Mouse (Mus musculus) thymus, adult 18-20 months (tissue): ENCODE results near the gene Syt1.

ENCODE experiments used
- DNase-seq, 2 experiments: peaks; one replicate each; pipeline ENCODE4 v3.0.0; 2022; ENCODE audit warnings: mixed read lengths in 2 of 2

Syt1 gene

DNA sequence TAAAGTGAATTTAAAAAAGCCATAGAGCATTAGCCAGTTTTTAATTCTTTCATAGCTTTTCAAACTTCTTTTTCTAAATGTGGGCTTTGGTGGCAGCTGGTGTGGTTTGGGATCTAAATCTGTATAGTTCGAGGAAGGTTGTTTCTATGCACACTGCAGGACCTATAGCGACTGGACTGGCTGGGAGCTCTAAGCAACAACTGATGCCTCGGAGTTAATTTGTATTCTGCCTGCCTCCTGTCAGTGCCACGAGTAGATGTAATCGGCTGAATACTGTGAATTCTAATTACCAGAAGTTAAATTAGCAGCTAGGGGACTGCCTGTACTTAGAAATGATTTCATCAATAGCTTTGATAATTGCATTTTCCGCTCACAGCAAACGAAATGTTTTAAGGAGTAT, 374.7 kb downstream of the Syt1 start:
- DNase-seq, result no peak

DNA sequence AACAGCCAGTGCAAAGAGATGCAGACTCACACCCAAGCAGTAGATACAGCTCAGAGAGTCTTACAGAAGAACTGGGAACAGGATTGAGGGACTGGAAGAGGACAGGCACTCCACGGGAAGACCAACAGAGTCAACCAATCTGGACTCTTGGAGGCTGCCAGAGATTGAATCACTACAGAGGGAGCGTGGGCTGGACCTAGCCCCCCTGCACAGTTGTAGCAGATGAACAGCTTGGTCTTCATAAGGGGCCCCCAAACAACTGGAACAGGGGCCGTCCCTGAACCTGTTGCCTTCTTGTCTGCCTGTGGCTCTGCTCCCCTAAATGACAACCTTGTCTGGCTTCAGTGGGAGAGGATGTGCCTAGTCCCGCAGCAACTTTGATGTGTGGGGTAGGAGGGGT, 375.2 kb downstream of the Syt1 start:
- DNase-seq, result no peak

DNA sequence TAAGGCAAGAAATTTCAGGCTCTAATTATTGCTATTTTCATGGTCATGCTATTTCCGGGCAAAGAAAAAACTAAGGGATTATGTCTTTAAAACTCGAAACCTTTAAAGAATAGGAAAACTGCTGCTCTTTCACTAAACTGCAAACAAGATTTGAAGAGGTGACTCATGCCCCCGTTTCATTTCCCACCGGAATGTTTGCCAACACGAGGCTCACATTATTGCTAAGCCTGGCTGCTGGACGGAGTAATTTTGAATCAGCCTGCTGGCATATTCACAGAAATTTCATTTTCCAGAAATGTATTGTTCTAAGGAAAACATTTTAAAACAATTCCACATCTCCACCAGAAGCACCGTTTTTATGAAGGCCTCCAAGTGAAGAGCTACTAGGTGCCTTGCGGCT, 379.9 kb downstream of the Syt1 start:
- no peak for DNase-seq

DNA sequence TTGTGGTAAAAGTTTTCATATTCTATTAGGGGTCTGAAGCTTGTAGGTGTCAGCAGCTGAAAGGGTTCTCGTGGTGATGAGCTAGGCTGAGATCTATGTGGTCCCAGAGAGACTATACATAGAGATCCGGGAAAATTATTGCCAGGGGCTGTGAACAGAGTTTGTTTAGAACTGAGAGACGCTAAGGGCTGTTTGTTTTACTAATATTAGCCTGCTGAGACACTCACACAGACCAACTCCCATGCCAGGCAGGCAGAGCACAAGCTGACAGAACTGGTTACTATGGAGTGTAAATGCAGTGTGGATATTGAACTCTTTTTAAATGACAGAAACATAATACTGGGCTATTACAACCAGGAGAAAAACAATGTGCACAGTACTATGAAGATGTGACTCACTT, 384.4 kb downstream of the Syt1 start:
- no peak for DNase-seq

GRCm38 (mm10) chr10:108623002-108623401, 387.8 kb downstream of the Syt1 start:
- no peak for DNase-seq

DNA sequence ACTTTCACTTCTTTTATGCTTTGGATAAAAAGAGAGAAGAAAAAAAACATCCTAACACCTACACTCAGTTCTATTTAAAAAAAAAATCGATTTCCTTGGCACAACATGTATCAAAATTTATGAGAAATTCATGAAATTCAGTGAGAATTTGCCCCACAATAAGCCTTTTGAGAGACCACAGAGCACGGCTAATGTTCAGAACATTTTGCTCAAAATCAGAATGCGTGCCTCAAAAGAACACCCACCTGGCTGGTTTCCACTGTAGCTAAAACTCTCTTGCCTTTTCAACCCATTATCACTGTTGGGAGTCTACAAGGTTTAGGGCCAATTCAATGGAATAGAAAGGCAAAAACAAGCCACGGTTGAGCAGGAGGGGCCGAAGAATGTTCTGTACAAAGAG, 390.9 kb downstream of the Syt1 start:
- DNase-seq, result no peak

GRCm38 (mm10) chr10:108619217-108619616, 391.6 kb downstream of the Syt1 start:
- no peak for DNase-seq

GRCm38 (mm10) chr10:108610057-108610644, 400.6 kb downstream of the Syt1 start:
- no peak for DNase-seq

DNA sequence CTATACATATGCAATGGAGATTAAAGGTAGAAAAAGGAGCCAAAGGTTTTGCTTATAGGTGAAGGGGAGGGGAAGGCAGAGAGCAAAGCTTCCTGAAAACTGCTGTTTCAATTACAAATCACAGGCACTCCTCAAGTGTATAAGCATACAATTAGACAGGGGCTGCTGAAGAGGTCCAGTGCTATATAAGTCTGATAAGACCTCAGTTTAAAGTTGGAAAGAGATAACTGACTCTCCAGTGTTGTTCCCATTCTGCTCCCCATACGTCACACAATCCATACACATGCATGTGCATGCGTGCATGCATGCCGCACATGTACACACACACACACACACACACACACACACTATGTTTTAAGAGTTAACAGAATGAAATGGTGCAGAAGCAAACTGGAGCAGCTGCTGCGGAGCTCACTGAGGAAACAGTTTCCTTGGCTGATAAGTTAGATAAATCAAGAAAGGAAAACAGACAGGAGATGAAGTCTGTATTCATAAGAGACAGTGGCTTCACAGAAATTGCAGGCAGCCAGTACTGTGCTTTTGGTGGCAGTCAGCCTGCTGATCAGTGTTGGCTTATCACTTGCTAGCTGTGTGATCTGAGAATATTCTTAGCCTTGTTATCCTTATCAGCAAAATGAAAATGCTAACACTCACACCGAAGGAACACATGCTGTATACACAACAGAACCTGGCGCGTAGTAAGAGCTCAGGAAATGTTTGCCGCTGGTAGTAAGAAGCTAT, 408.9 kb downstream of the Syt1 start:
- no peak for DNase-seq

DNA sequence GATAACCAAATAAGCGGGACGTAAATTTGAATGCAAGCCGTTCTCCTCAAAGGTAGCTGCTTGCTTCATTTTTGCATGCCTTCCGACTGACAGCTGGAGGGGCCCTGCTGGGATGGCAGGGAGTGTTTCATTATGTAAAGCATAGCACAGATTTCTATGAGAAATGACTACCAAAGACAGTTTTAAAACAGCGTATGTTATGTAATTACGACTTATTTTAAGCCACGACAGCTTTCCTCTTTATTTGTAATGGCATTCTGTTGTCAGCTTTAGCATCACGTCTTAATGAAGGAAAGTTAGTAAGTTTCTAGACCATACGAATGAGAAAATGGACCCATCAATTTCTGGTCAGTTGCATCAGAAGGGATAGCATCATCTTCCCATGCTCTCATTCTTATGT, 410.1 kb downstream of the Syt1 start:
- DNase-seq, result no peak

DNA sequence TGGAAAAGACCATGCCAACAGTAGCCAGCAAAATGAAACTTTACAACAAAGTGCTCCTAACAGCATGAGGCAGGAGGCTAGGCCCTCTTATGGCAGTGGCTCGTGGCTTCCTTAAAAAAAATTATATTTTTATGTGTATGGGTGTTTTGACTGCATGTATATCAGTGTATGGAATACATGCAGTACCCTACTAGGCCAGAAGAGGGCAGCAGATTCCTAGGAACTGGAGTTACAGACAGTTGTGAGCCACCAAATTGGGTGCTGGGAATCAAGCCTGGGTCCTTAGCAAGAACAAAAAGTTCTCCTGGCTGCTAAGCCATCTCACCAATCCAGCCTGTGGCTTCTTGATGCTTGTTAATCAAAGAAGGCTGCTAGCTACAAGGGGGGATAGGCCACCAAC, 413.4 kb downstream of the Syt1 start:
- DNase-seq, result no peak

DNA sequence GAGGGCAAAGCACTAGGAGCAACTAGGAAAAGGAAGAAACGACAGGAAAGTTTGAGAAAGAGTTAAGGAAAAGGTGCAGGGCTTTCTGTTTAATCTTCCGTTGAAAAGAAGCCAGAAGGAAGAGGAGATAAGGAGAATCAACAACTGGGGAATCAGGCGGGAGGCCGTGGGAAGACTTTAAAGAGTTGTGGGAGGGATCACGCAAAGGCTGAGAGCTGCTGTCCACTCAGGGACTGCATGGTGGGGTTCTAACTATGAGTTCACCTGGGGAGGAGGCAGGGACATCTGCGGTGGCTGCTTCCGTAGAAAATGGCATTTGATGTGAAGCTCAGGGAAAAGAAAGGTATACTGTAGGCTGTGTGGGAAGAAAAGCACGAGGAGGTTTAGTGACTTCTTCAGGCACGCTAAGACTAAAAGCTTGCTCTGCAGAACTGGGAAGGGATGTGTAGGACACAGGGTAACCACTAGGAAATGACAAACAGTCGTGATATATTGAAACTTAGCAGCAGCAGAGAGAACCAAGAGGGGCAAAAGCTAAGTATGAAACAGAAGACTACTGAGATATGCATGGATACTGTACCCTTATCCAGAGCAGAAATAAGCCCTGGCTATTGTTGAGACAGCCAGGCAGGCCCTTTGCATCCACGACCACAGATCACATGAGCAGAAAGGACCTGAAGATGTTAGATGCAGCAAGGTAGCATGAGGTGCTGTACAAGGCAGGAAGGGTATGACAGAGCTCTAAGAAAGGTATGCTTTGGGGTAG, 414.4 kb downstream of the Syt1 start:
- no peak for DNase-seq

DNA sequence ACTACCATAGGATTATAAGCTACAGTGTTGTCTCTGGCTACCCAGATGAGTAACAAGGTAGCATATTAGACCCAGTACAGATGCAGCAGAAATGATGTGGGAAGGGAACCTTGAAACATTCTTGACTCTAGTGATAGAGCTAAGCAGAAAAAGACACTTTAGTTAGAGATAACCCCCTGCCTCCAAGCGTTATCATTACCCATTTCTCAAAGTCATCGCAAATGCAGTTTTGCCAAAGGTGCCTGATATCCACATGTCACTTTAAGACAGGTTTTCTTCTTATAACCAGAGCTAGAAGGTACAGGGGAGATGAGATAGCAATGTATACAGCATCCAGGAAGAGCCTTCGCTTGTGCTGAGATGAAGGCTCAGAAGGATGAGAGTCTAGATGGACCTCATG, 421.4 kb downstream of the Syt1 start:
- DNase-seq, result no peak

DNA sequence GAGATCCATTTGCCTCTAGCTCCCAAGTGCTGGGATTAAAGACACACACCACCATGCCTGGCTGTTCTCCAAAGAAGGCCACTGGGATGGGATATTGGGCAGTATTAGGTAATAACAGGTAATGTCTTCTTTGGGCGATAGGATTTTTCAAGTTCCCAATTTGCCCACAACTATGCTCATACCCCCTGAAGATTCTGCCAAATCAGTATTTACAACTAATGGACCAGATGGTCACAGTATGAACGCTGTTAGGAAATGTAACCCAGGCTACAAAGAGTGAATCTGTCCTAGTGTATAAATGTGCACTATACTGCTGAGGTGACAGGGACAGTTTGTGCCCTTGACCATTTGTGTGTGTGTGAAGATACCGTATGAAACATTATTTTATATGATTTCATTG, 421.9 kb downstream of the Syt1 start:
- no peak for DNase-seq

DNA sequence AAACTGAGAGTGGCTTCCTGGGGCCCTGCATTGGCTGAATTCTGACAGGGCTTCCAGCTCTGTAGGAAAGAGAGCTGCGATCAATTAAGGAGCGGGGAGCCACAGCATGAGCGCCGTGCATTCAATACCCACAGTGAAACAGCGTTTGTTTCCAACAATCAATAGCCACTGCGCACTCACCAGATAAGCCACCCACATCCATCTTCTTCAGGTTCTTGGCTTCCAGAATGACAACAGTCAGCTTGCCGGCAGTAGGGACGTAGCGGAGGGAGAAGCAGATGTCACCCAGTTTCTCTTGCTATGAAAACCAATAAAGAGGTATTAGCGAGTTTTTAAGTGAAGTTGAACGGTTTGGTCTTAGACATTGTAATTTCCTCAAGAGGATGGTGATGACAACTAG, 427.1 kb downstream of the Syt1 start:
- DNase-seq, result no peak

GRCm38 (mm10) chr10:108582397-108582730, 428.4 kb downstream of the Syt1 start:
- DNase-seq, result no peak

GRCm38 (mm10) chr10:108581555-108582396, 429.0 kb downstream of the Syt1 start:
- DNase-seq, result no peak

- DNase-seq, result no peak
Measured at GRCm38 (mm10) chr10:108580786-108581420, 429.9 kb downstream of the Syt1 start.

DNA sequence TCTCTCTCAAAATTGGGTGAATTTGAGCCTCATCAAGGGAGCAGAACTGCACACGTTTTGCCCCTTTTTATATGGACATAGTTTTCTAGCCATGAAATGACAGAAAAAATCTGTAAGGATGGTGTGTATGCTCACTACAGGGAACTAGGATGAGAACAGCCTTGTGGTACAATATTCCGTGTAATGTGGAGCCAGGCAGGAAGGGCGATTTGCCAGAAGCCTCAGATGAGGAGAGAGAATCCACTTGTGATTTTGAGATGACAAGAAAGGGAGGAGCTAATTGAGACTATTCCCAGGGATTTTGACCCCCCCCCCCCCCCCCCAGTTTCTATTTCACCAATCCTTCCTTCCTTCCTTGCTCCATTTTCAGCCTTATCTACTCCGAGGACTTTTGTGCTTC, 431.4 kb downstream of the Syt1 start:
- no peak for DNase-seq

DNA sequence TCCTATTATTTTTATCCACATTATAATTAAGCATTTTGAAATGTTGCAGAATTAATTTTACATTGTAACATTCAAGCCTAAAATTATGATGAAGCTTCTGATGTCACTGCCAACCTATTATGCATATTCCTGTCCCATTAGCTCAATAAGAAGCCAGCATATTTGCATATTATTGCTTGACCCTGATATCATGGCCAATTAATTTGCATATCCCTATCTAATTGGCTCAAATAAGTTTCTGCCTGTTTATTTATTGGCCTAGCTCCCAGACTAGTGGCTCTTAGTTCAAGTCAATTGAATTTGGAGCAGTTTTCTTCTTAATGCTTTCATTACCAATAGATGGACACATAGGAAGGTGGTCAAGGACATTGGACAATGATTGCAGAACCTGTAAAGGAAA, 433.2 kb downstream of the Syt1 start:
- DNase-seq, result no peak

GRCm38 (mm10) chr10:108572764-108573163, 438.0 kb downstream of the Syt1 start:
- no peak for DNase-seq

DNA sequence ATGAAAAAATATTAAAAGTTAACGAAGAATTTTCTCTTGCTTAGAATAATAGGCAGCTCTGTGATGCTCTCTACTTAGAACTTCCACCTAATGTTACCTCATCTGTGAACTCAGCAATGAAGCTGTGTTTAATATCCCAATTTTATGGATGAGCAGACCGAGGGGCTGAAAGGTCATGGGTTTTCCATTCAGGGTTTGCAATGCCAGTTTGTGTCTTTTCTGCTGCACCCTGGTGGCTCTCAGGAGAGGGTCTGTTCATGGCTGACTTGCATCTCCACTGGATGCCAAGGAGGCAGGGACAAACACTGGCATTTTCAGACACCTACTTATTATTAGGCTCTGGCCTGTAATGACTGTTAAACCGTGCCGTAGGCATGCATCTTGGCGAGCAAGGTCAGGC, 439.7 kb downstream of the Syt1 start:
- DNase-seq, result no peak
